Mouse (Mus musculus): ENCODE measurements around the gene Smim17. TPM values are rescaled to one million over a fixed set of nuclear protein-coding genes. Genes with fewer than 3 reads are reported as not detected.

Smim17 gene
- polyA plus RNA-seq, 1 experiment from 2014 or later: 0.61 TPM

DNA sequence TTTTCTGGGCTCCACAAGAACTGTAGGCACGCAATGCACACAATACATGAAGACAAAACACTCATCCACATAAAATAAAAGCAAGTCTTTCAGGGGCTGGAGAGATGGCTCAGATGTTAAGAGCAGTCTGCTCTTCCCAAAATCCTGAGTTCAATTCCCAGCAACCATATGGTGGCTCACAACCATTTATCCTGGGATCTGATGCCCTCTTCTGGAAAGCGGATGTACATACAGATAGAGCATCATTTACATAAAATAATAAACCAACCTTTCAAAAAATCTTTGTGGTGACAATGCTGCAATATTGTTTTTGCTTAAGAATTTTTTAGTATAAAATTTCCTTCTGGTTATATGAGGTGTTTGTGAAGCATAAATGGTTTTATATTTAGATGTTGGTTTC lies 17.1 kb upstream of the Smim17 start:
- H3K27ac ChIP-seq (ENCODE audit: low read depth): no peak overlapping the region
- H3K27me3 ChIP-seq (ENCODE audit: insufficient read depth, low read length): no peaks in the 10 kb centered on the region
- no peak overlapping the region for H3K4me2 ChIP-seq
- no peak for DNase-seq
- no peaks in the 10 kb centered on the region for H3K9me3 ChIP-seq (ENCODE audit: low read depth, low read length)
- H3K9ac ChIP-seq: no peak overlapping the region
- no peak overlapping the region for H3K4me3 ChIP-seq (ENCODE audit: low read depth, low read length)
- TF ChIP-seq CTCF (IDR thresholded peaks at IDR 0.05; ENCODE audit: low read depth): peak; percentile 21; the same call in 1 of the 2 replicates
- ATAC-seq (ENCODE audit: insufficient read depth): no peak
- no peaks in the 10 kb centered on the region for H3K36me3 ChIP-seq (ENCODE audit: insufficient read depth)
- H3K4me1 ChIP-seq (ENCODE audit: insufficient read depth): 0 out of 2 replicates have a peak, but pooled peaks cover 7% of the 10 kb centered on the region
- WGBS: 86% methylated on average over 2 of the region's 2 CpGs

GRCm38 (mm10) chr7:6383044-6383455 lies 15.5 kb upstream of the Smim17 start, which contains the start of gene Zfp28:
Zfp28 (plus strand) TSS chr7:6383295.
- H3K4me1 ChIP-seq (ENCODE audit: insufficient read depth): 0 out of 2 replicates have a peak, but pooled peaks cover 7% of the 10 kb centered on the region
- no peaks in the 10 kb centered on the region for H3K36me3 ChIP-seq (ENCODE audit: insufficient read depth)
- ATAC-seq (ENCODE audit: insufficient read depth) (peak; percentile 98), DNase-seq (peak; percentile 98)
- no peak within 1 kb of the TSS; the same call in 1 of the 2 replicates for H3K27ac ChIP-seq (ENCODE audit: low read depth)
- TF ChIP-seq CTCF (IDR thresholded peaks at IDR 0.05; ENCODE audit: low read depth): peak; percentile 51
- peak within 1 kb of the TSS; percentile 64 for H3K9ac ChIP-seq
- peak within 1 kb of the TSS; percentile 84 for H3K4me2 ChIP-seq
- H3K4me3 ChIP-seq (ENCODE audit: low read depth, low read length): peak within 1 kb of the TSS; percentile 62
- under 1% methylated on average over 28 of the region's 28 CpGs for WGBS
- H3K27me3 ChIP-seq (ENCODE audit: insufficient read depth, low read length): no peaks in the 10 kb centered on the region
- no peaks in the 10 kb centered on the region for H3K9me3 ChIP-seq (ENCODE audit: low read depth, low read length)

DNA sequence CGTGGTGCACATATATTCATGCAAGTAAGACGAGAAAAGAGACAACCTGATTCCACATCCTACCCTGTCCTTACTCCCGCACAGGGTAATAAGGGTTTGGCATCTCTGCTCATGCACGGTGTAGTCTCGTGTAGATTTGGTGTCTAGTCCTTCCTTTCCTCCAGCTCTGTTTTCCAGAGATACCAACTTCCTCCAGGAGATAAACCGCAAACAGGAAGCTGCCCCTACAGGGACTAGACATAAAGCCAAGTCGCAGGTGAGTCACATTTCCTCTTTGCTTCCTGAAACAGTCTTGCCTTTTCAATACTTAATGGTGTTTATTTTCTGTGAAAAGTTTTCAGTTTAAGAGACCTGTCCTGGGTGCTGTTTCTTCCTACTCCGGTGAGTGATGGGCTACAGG lies 14.5 kb upstream of the Smim17 start:
- DNase-seq (no peak), ATAC-seq (ENCODE audit: insufficient read depth) (peak; percentile 5; the same call in 1 of the 2 replicates)
- H3K36me3 ChIP-seq (ENCODE audit: insufficient read depth): no peaks in the 10 kb centered on the region
- peak overlapping the region; percentile 64; the same call in 1 of the 2 replicates for H3K9ac ChIP-seq
- H3K27ac ChIP-seq (ENCODE audit: low read depth): no peak overlapping the region
- TF ChIP-seq CTCF (IDR thresholded peaks at IDR 0.05; ENCODE audit: low read depth): no peak
- peak overlapping the region; percentile 62 for H3K4me3 ChIP-seq (ENCODE audit: low read depth, low read length)
- peak overlapping the region; percentile 84 for H3K4me2 ChIP-seq
- no peaks in the 10 kb centered on the region for H3K27me3 ChIP-seq (ENCODE audit: insufficient read depth, low read length)
- no peaks in the 10 kb centered on the region for H3K9me3 ChIP-seq (ENCODE audit: low read depth, low read length)
- H3K4me1 ChIP-seq (ENCODE audit: insufficient read depth): 0 out of 2 replicates have a peak, but pooled peaks cover 7% of the 10 kb centered on the region
- 62% methylated on average over 8 of the region's 8 CpGs for WGBS

- no peaks in the 10 kb centered on the region for H3K9me3 ChIP-seq (ENCODE audit: low read depth, low read length)
- ATAC-seq (ENCODE audit: insufficient read depth) (no peak), DNase-seq (peak; percentile 4)
- no peak overlapping the region for H3K9ac ChIP-seq
- no peak overlapping the region for H3K4me2 ChIP-seq
- H3K27me3 ChIP-seq (ENCODE audit: insufficient read depth, low read length): no peaks in the 10 kb centered on the region
- H3K36me3 ChIP-seq (ENCODE audit: insufficient read depth): peaks cover 16% of the 10 kb centered on the region; the same call in 1 of the 2 replicates
- TF ChIP-seq CTCF (IDR thresholded peaks at IDR 0.05; ENCODE audit: low read depth): no peak
- H3K27ac ChIP-seq (ENCODE audit: low read depth): no peak overlapping the region
- 0 out of 2 replicates have a peak, but pooled peaks cover 7% of the 10 kb centered on the region for H3K4me1 ChIP-seq (ENCODE audit: insufficient read depth)
- 92% methylated on average over 8 of the region's 8 CpGs for WGBS
- no peak overlapping the region for H3K4me3 ChIP-seq (ENCODE audit: low read depth, low read length)
These were observed 11.5 kb upstream of the Smim17 start for GRCm38 (mm10) chr7:6386995-6387394.

DNA sequence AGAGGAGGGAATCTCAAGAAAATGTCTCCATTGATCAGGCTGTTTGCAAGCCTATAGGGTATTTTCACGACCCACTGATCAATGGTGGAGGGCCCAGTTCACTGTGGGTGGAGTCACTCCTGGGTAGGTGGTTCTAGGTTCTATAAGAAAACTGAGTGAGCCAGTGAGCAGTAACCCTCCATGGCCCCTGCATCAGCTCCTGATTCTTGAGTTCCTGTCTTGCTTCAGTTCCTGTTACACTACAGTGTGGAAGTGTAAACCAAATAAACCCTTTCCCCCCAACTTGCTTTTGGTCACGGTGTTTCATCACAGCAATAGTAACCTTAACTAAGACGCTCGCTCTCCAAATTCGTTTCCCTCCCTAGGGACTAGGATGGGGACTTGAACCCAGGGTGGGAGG lies 9.5 kb upstream of the Smim17 start:
- DNase-seq (no peak), ATAC-seq (ENCODE audit: insufficient read depth) (no peak)
- no peak for TF ChIP-seq CTCF (IDR thresholded peaks at IDR 0.05; ENCODE audit: low read depth)
- peaks cover 22% of the 10 kb centered on the region; the same call in 1 of the 2 replicates for H3K36me3 ChIP-seq (ENCODE audit: insufficient read depth)
- H3K4me3 ChIP-seq (ENCODE audit: low read depth, low read length): no peak overlapping the region
- no peak overlapping the region for H3K4me2 ChIP-seq
- H3K27ac ChIP-seq (ENCODE audit: low read depth): no peak overlapping the region
- H3K27me3 ChIP-seq (ENCODE audit: insufficient read depth, low read length): no peaks in the 10 kb centered on the region
- no peaks in the 10 kb centered on the region for H3K4me1 ChIP-seq (ENCODE audit: insufficient read depth)
- 87% methylated on average over 5 of the region's 5 CpGs for WGBS
- H3K9me3 ChIP-seq (ENCODE audit: low read depth, low read length): no peaks in the 10 kb centered on the region
- H3K9ac ChIP-seq: no peak overlapping the region

- Histone ChIP-seq H3K4me3 (ENCODE audit: low read depth, low read length) (no peak overlapping the region), H3K9ac (no peak overlapping the region), H3K27me3 (ENCODE audit: insufficient read depth, low read length) (no peaks in the 10 kb centered on the region), H3K4me2 (no peak overlapping the region), H3K4me1 (ENCODE audit: insufficient read depth) (no peaks in the 10 kb centered on the region), H3K36me3 (ENCODE audit: insufficient read depth) (peaks cover 23% of the 10 kb centered on the region; the same call in 1 of the 2 replicates), H3K9me3 (ENCODE audit: low read depth, low read length) (no peaks in the 10 kb centered on the region), H3K27ac (ENCODE audit: low read depth) (no peak overlapping the region)
- 75% methylated on average over 5 of the region's 5 CpGs for WGBS
- ATAC-seq (ENCODE audit: insufficient read depth) (no peak), DNase-seq (no peak)
- TF ChIP-seq CTCF (IDR thresholded peaks at IDR 0.05; ENCODE audit: low read depth): no peak
These were observed 9.1 kb upstream of the Smim17 start for GRCm38 (mm10) chr7:6389449-6389848.

DNA sequence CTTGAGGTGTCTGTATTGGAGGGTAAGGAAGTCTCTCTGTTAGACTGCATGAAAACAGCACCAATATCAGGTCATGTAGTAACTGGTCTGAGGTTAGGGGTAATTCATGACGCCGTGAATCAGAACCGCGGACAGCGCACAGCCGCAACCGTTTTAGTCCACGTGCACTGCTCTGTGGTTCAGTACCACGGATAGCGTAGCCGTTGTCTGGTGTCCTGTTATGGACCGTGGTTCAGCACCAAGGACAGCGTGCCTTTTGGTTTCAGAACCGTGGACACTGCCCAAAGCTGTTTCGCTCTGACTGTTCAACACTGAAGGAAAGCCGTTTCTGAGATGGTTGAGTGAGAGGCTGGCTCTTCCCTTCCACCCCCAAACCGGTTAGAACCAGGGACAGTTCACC lies 11.5 kb downstream of the Smim17 start, which contains the start of gene Gm20715:
Gene Gm20715 (plus strand): TSS at position 235 of the 400 bp plus-strand sequence.
- TF ChIP-seq CTCF (IDR thresholded peaks at IDR 0.05; ENCODE audit: low read depth): 0 out of 2 replicates have a peak, but pooled peaks have one; percentile 24
- no peaks in the 10 kb centered on the region for H3K9me3 ChIP-seq (ENCODE audit: low read depth, low read length)
- ATAC-seq (ENCODE audit: insufficient read depth) (peak; percentile 96), DNase-seq (peak; percentile 100)
- H3K27ac ChIP-seq (ENCODE audit: low read depth): no peak within 1 kb of the TSS
- H3K4me3 ChIP-seq (ENCODE audit: low read depth, low read length): no peak within 1 kb of the TSS
- H3K4me2 ChIP-seq: no peak within 1 kb of the TSS
- H3K27me3 ChIP-seq (ENCODE audit: insufficient read depth, low read length): no peaks in the 10 kb centered on the region
- no peaks in the 10 kb centered on the region for H3K4me1 ChIP-seq (ENCODE audit: insufficient read depth)
- H3K9ac ChIP-seq: no peak within 1 kb of the TSS
- 1% methylated on average over 17 of the region's 17 CpGs for WGBS
- H3K36me3 ChIP-seq (ENCODE audit: insufficient read depth): no peaks in the 10 kb centered on the region

Data from lung, embryonic 14.5 days (tissue).